Comparison of ENCODE assay signal across 51 mouse cellular contexts in genomic region chr14:7795961-7796360, GRCm38 (mm10). TPM values are rescaled to one million over a fixed set of nuclear protein-coding genes. Genes with fewer than 3 reads are reported as not detected.
"Had no signal": no experiment of that assay in that cellular context is flagged by ENCODE, and none has a peak within 500 bp of the region (broad histone marks: within the 10 kb centered on the region; RNA-seq: fewer than 3 reads in every experiment).

No protein-coding gene starts in this region.

- H3K4me3 ChIP-seq: heart, embryonic 10.5 days; heart, embryonic 12.5 days; heart, embryonic 13.5 days; heart, embryonic 15.5 days; hindbrain, embryonic 10.5 days; hindbrain, embryonic 12.5 days; hindbrain, embryonic 13.5 days; hindbrain, embryonic 15.5 days; intestine, embryonic 15.5 days; kidney, embryonic 15.5 days; layer of hippocampus, adult 2 months; left cerebral cortex, adult 2 months had no signal

- H3K27me3 ChIP-seq: heart, embryonic 12.5 days; heart, embryonic 15.5 days; hindbrain, embryonic 15.5 days; intestine, embryonic 15.5 days had no signal

- ATAC-seq: hindbrain, embryonic 16.5 days; hindbrain, postnatal 0 days; inflammation-experienced regulatory T-cells, adult 6 months; intestine, embryonic 15.5 days; intestine, embryonic 16.5 days; intestine, postnatal 0 days had no signal

- H3K27ac ChIP-seq: heart, embryonic 10.5 days; heart, embryonic 13.5 days; heart, embryonic 15.5 days; hindbrain, embryonic 10.5 days; hindbrain, embryonic 12.5 days; hindbrain, embryonic 13.5 days; hindbrain, embryonic 14.5 days; hindbrain, embryonic 15.5 days; hindbrain, postnatal 0 days; intestine, embryonic 15.5 days; kidney, embryonic 15.5 days; kidney, postnatal 0 days; layer of hippocampus, adult 2 months; left cerebral cortex, adult 2 months had no signal

- DNase-seq: heart, postnatal 10 days; heart, postnatal 14 days; heart, postnatal 4 days; kidney, adult 11 months; kidney, adult 18-20 months; kidney, adult 2 months; kidney, adult 8-10 months; kidney, adult 9 months; kidney, postnatal 10 days; kidney, postnatal 14 days; kidney, postnatal 25 days; kidney, postnatal 36 days; kidney, postnatal 4 days; layer of hippocampus, adult 9-11 months; layer of hippocampus, postnatal 36 days had no signal

- H3K36me3 ChIP-seq: heart, embryonic 10.5 days; heart, embryonic 12.5 days; heart, embryonic 13.5 days; heart, embryonic 15.5 days; hindbrain, embryonic 10.5 days; hindbrain, embryonic 12.5 days; hindbrain, embryonic 13.5 days; hindbrain, embryonic 15.5 days; intestine, embryonic 15.5 days; kidney, embryonic 15.5 days had no signal

- H3K9ac ChIP-seq: heart, embryonic 12.5 days; heart, embryonic 13.5 days; heart, embryonic 15.5 days; hindbrain, embryonic 12.5 days; hindbrain, embryonic 13.5 days; hindbrain, embryonic 14.5 days; hindbrain, embryonic 15.5 days; intestine, embryonic 15.5 days; kidney, embryonic 15.5 days had no signal

- H3K9me3 ChIP-seq: heart, embryonic 10.5 days; heart, embryonic 15.5 days; hindbrain, embryonic 15.5 days; intestine, embryonic 15.5 days had no signal

- H3K4me2 ChIP-seq: heart, embryonic 11.5 days; heart, embryonic 12.5 days; heart, embryonic 13.5 days; heart, embryonic 15.5 days; hindbrain, embryonic 12.5 days; hindbrain, embryonic 13.5 days; hindbrain, embryonic 14.5 days; hindbrain, embryonic 15.5 days; intestine, embryonic 15.5 days; kidney, embryonic 15.5 days had no signal

RNA-seq across cellular contexts. Expression of gene Gm26661, which starts 4.6 kb away (rescaled TPM):
- total RNA-seq: heart, postnatal 10 days; heart, postnatal 14 days; heart, postnatal 25 days; heart, postnatal 4 days; hematopoietic stem cell, adult 5-6 weeks; hindbrain, postnatal 0 days; layer of hippocampus, adult 18-20 months; layer of hippocampus, adult 2 months; layer of hippocampus, adult 8-10 months; layer of hippocampus, postnatal 10 days; layer of hippocampus, postnatal 14 days; layer of hippocampus, postnatal 25 days; layer of hippocampus, postnatal 36 days; left cerebral cortex, adult 18-20 months; left cerebral cortex, adult 2 months had no signal
- polyA plus RNA-seq: heart, embryonic 10.5 days; heart, embryonic 11.5 days; heart, embryonic 12.5 days; heart, embryonic 13.5 days; heart, embryonic 14.5 days; heart, embryonic 15.5 days; heart, embryonic 16.5 days; heart, postnatal 0 days; hindbrain, embryonic 10.5 days; hindbrain, embryonic 11.5 days; hindbrain, embryonic 12.5 days; hindbrain, embryonic 13.5 days; hindbrain, embryonic 14.5 days; inflammation-experienced regulatory T-cells, adult 6 months; intestine, embryonic 14.5 days; intestine, embryonic 15.5 days; intestine, embryonic 16.5 days; intestine, postnatal 0 days; kidney, adult 2 months; kidney, embryonic 14.5 days; kidney, embryonic 15.5 days; kidney, embryonic 16.5 days; kidney, postnatal 0 days; large intestine, adult 2 months had no signal
